Mouse (Mus musculus): ENCODE measurements around the gene Bri3. TPM values are rescaled to one million over a fixed set of nuclear protein-coding genes. Genes with fewer than 3 reads are reported as not detected.
A peak's percentile ranks its signal among the peaks of the same experiment; 100 is the strongest.

Bri3 gene
- polyA plus RNA-seq, 1 experiment from 2014 or later = 118 TPM

DNA sequence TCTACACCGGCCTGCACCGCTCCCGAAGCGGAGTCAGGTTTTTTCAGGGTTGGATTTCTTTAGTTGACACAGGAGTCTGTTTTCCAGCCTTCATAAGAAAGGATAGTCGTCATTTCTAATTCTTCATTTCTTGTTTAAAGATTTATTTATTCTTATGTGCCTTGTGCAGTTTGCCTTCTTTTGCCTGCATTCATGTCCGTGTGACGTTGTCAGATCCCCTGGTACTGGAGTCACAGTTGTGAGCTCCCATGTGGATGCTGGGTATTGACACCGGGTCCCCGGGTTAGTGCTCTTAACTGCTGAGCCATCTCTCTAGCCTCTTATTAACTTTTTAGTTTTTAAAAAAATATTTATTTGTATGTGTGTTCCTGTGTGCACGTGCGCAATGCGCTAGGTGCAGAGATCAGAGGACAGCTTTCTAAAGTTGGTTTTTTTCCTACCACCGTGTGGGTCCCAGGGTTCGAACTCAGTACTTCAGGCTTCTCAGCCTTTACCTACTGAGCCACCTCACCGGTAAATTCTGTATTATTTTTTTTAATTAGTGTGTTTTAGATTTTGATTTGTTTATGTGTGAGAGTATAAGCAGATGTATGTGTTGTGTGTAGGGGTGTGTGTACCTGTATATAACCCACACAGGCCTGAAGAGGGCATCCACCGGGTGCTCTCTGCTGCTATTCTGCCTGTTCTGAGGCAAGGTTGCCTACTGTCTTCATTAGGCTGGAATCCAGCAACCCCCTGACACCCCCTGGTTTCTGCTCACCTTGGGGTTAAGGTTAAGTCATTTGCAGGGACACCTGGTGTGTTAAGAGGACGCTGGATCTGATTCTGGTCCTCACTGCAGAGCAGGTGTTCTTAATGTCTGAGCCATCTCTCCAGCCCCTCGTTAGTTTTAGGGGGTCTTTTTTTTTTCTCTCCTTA, 20.1 kb upstream of the Bri3 start:
- DNase-seq (ENCODE audit: low spot score) (no peak), ATAC-seq (replicated peaks; ENCODE audit: low FRiP score, low TSS enrichment, low read depth) (peak; percentile 7; the same call in 1 of the 2 replicates)
- WGBS = 27% methylated on average over 18 of the region's 18 CpGs

DNA sequence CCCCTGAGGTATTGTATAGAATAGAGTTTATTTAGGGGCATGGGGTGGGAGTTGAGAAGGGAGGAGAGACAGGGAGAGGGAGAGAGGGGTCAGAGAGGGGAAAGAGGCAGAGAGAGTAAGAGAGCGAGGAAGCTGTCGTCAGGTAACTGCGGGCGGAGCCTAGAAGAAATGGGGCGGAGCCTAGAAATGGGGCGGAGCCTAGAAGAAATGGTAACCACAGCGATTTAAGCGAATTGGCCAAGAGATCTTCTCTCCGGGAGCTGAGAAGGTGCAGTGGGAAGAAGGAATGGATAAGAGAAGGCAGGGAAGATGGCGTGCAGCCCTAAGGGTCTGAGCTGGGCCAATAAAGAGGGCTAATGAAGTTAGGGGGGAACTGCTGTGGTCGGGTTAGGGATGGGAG, 18.0 kb upstream of the Bri3 start:
- WGBS = 30% methylated on average over 11 of the region's 11 CpGs
- DNase-seq (ENCODE audit: low spot score) (no peak), ATAC-seq (replicated peaks; ENCODE audit: low FRiP score, low TSS enrichment, low read depth) (no peak)
- H3K4me2 ChIP-seq (ENCODE audit: low read length) = no peak overlapping the region
- H3K27ac ChIP-seq (ENCODE audit: low read depth) = no peak overlapping the region
- H3K36me3 ChIP-seq (ENCODE audit: control insufficient read depth, insufficient read depth, low read length) = no peaks in the 10 kb centered on the region
- H3K9me3 ChIP-seq (ENCODE audit: control insufficient read depth, low read length) = no peaks in the 10 kb centered on the region
- H3K9ac ChIP-seq (ENCODE audit: low read length) = no peak overlapping the region
- peaks cover 13% of the 10 kb centered on the region for H3K4me1 ChIP-seq (replicated peaks; ENCODE audit: control insufficient read depth, insufficient read depth, low read length)
- H3K27me3 ChIP-seq (replicated peaks; ENCODE audit: control insufficient read depth, insufficient read depth, low read length) = 0 out of 2 replicates have a peak, but pooled peaks cover 4% of the 10 kb centered on the region
- no peak overlapping the region for H3K4me3 ChIP-seq (ENCODE audit: low read depth, low read length)

More for the DNA sequence above, 20.1 kb upstream of the Bri3 start:
- Histone ChIP-seq H3K4me3 (ENCODE audit: low read depth, low read length) (peak overlapping the region; percentile 67), H3K9ac (ENCODE audit: low read length) (peak overlapping the region; percentile 39), H3K4me2 (ENCODE audit: low read length) (peak overlapping the region; percentile 77), H3K4me1 (replicated peaks; ENCODE audit: control insufficient read depth, insufficient read depth, low read length) (peaks cover 13% of the 10 kb centered on the region), H3K27me3 (replicated peaks; ENCODE audit: control insufficient read depth, insufficient read depth, low read length) (0 out of 2 replicates have a peak, but pooled peaks cover 4% of the 10 kb centered on the region), H3K27ac (ENCODE audit: low read depth) (0 out of 2 replicates have a peak overlapping the region, but pooled peaks have one; percentile 8), H3K9me3 (ENCODE audit: control insufficient read depth, low read length) (no peaks in the 10 kb centered on the region), H3K36me3 (ENCODE audit: control insufficient read depth, insufficient read depth, low read length) (no peaks in the 10 kb centered on the region)

DNA sequence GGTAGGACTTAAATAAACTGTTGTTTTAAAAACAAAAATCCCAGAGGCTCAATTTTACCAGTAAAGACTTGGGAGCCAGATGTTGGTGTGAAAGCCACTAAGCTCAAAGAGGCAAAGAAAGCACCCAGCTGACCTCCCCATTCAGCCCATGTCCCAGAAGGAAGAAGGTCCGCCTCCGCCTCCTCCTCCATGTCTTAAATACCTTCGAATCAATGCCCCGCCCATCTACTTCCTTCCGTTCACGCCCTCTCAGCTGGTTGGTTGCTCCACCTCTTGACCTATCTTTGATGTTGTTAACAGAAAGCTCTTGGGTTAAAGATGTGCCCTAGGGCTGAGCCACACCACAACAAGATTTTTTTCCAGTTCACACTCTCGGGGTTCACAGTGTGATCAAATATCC, 14.0 kb upstream of the Bri3 start:
- ATAC-seq (replicated peaks; ENCODE audit: low FRiP score, low TSS enrichment, low read depth) (no peak), DNase-seq (ENCODE audit: low spot score) (no peak)
- Histone ChIP-seq H3K9ac (ENCODE audit: low read length) (no peak overlapping the region), H3K27me3 (replicated peaks; ENCODE audit: control insufficient read depth, insufficient read depth, low read length) (no peaks in the 10 kb centered on the region), H3K4me3 (ENCODE audit: low read depth, low read length) (no peak overlapping the region), H3K36me3 (ENCODE audit: control insufficient read depth, insufficient read depth, low read length) (no peaks in the 10 kb centered on the region), H3K4me1 (replicated peaks; ENCODE audit: control insufficient read depth, insufficient read depth, low read length) (no peaks in the 10 kb centered on the region), H3K4me2 (ENCODE audit: low read length) (no peak overlapping the region), H3K9me3 (ENCODE audit: control insufficient read depth, low read length) (no peaks in the 10 kb centered on the region), H3K27ac (ENCODE audit: low read depth) (no peak overlapping the region)
- 84% methylated on average over 7 of the region's 7 CpGs for WGBS

DNA sequence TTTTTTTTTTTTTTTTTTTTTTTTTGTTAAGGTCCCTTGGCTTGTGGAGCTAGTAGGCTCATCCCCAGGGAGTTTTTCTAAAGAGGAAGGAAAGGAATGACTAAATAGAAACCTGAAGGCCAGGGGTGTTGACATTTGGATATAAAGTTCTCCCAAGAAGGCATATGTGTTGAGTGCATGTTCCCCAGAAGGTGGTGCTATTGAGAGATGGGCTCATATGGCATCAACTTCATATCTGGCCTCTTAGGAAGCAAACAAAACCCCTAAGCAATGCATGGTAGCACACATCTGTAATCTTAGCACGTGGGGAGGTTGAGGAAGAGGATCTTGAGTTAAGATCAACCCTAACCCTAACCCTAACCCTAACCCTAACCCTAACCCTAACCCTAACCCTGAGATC, 12.8 kb upstream of the Bri3 start:
- Histone ChIP-seq H3K27ac (ENCODE audit: low read depth) (no peak overlapping the region), H3K9ac (ENCODE audit: low read length) (no peak overlapping the region), H3K4me3 (ENCODE audit: low read depth, low read length) (no peak overlapping the region), H3K36me3 (ENCODE audit: control insufficient read depth, insufficient read depth, low read length) (no peaks in the 10 kb centered on the region), H3K4me1 (replicated peaks; ENCODE audit: control insufficient read depth, insufficient read depth, low read length) (no peaks in the 10 kb centered on the region), H3K9me3 (ENCODE audit: control insufficient read depth, low read length) (no peaks in the 10 kb centered on the region), H3K27me3 (replicated peaks; ENCODE audit: control insufficient read depth, insufficient read depth, low read length) (no peaks in the 10 kb centered on the region), H3K4me2 (ENCODE audit: low read length) (no peak overlapping the region)
- DNase-seq (ENCODE audit: low spot score) = no peak
- WGBS = 77% methylated on average over 1 of the region's 1 CpGs
- ATAC-seq (replicated peaks; ENCODE audit: low FRiP score, low TSS enrichment, low read depth) = no peak

DNA sequence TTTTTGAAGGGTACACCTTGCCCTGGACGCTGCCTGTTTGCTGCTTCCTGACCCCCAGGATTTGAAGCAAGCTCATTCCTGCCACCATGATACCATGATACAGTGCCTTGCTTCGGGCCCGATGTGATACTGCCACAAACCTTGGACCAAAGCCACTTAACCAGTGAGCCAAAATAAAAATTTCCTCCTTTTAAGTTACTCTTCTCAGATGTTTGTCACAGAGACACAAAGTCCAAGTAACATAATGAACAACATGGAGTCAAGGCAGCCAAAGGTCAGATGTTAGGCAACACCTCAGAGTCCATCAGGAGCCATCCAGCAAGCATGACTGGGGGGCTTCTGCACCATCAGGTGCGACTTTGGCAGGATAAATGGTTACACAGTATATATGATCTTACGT, 11.7 kb upstream of the Bri3 start:
- no peak for ATAC-seq (replicated peaks; ENCODE audit: low FRiP score, low TSS enrichment, low read depth)
- Histone ChIP-seq H3K27me3 (replicated peaks; ENCODE audit: control insufficient read depth, insufficient read depth, low read length) (no peaks in the 10 kb centered on the region), H3K9ac (ENCODE audit: low read length) (no peak overlapping the region), H3K4me3 (ENCODE audit: low read depth, low read length) (no peak overlapping the region), H3K27ac (ENCODE audit: low read depth) (no peak overlapping the region), H3K4me2 (ENCODE audit: low read length) (no peak overlapping the region), H3K9me3 (ENCODE audit: control insufficient read depth, low read length) (no peaks in the 10 kb centered on the region), H3K36me3 (ENCODE audit: control insufficient read depth, insufficient read depth, low read length) (no peaks in the 10 kb centered on the region), H3K4me1 (replicated peaks; ENCODE audit: control insufficient read depth, insufficient read depth, low read length) (no peaks in the 10 kb centered on the region)
- WGBS = 84% methylated on average over 5 of the region's 5 CpGs
- DNase-seq (ENCODE audit: low spot score) = no peak

DNA sequence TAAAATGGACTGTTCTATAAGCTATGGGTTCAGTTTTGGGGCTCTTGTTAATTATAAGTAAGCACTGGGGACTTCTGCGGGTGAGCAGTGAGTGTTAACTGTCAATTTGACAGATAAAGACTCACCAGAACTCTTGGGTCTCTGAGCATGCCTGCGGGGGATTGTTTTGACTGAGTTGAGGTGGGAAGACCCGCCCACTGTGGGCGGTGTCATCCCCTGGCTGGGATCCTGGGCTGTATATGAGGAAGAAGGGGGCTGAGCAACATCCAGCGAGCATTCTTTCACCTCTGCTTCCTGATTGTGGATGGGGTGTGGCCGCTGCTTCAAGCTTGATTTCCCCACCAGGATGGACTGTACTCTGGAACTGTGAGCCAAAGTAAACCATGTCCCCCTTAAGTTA, 10.0 kb upstream of the Bri3 start:
- Histone ChIP-seq H3K9me3 (ENCODE audit: control insufficient read depth, low read length) (no peaks in the 10 kb centered on the region), H3K4me3 (ENCODE audit: low read depth, low read length) (no peak overlapping the region), H3K27me3 (replicated peaks; ENCODE audit: control insufficient read depth, insufficient read depth, low read length) (no peaks in the 10 kb centered on the region), H3K36me3 (ENCODE audit: control insufficient read depth, insufficient read depth, low read length) (no peaks in the 10 kb centered on the region), H3K27ac (ENCODE audit: low read depth) (no peak overlapping the region), H3K4me1 (replicated peaks; ENCODE audit: control insufficient read depth, insufficient read depth, low read length) (no peaks in the 10 kb centered on the region), H3K4me2 (ENCODE audit: low read length) (no peak overlapping the region), H3K9ac (ENCODE audit: low read length) (no peak overlapping the region)
- ATAC-seq (replicated peaks; ENCODE audit: low FRiP score, low TSS enrichment, low read depth) (no peak), DNase-seq (ENCODE audit: low spot score) (no peak)
- 75% methylated on average over 6 of the region's 6 CpGs for WGBS

DNA sequence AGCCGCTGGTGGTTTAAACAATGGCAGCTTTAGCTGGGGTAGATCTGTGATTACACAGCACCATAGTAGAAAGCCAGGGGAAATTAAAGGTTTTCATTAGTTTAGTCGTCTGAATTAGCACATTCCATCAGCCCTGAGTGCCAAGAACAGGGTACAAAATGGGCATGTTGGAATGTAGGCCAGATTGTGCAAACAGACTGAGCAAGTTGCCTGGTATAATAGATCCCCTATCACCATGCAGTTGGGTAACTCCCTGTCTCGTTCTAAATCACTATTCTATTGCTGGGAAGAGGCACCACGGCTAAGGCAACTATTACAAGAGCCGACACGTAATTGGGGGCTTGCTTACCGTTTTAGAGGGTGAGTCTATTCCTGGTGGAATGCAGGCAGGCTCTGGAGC, 9.5 kb upstream of the Bri3 start:
- Histone ChIP-seq H3K27me3 (replicated peaks; ENCODE audit: control insufficient read depth, insufficient read depth, low read length) (no peaks in the 10 kb centered on the region), H3K9me3 (ENCODE audit: control insufficient read depth, low read length) (no peaks in the 10 kb centered on the region), H3K4me2 (ENCODE audit: low read length) (no peak overlapping the region), H3K4me1 (replicated peaks; ENCODE audit: control insufficient read depth, insufficient read depth, low read length) (no peaks in the 10 kb centered on the region), H3K9ac (ENCODE audit: low read length) (no peak overlapping the region), H3K36me3 (ENCODE audit: control insufficient read depth, insufficient read depth, low read length) (no peaks in the 10 kb centered on the region), H3K27ac (ENCODE audit: low read depth) (no peak overlapping the region), H3K4me3 (ENCODE audit: low read depth, low read length) (no peak overlapping the region)
- 90% methylated on average over 7 of the region's 7 CpGs for WGBS
- ATAC-seq (replicated peaks; ENCODE audit: low FRiP score, low TSS enrichment, low read depth) (no peak), DNase-seq (ENCODE audit: low spot score) (no peak)

DNA sequence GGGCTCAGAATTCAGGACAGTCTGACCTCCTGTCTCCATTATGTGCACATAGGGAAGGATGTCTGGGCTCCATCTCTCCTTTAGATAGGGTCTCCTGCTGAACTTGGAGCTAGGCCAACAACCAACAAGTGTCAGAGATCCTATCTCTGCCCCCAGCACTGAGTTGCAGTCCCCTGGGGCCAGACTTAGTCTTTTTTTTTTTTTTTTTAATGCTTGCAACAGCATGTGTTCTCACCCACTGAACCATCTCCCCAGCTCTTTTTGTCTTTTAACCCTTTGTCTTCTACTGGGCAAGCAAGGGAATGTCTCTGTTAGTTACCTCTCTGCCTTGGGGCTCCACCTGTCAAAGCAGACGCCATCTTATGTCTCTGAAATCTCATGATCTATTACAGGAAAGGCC, 5.3 kb upstream of the Bri3 start:
- WGBS = 70% methylated on average over 1 of the region's 1 CpGs
- H3K4me2 ChIP-seq (ENCODE audit: low read length) = no peak overlapping the region
- DNase-seq (ENCODE audit: low spot score) = no peak
- H3K27me3 ChIP-seq (replicated peaks; ENCODE audit: control insufficient read depth, insufficient read depth, low read length) = no peaks in the 10 kb centered on the region
- H3K9me3 ChIP-seq (ENCODE audit: control insufficient read depth, low read length) = no peaks in the 10 kb centered on the region
- no peak for ATAC-seq (replicated peaks; ENCODE audit: low FRiP score, low TSS enrichment, low read depth)
- no peak overlapping the region for H3K27ac ChIP-seq (ENCODE audit: low read depth)
- H3K4me3 ChIP-seq (ENCODE audit: low read depth, low read length) = no peak overlapping the region
- H3K9ac ChIP-seq (ENCODE audit: low read length) = no peak overlapping the region
- H3K4me1 ChIP-seq (replicated peaks; ENCODE audit: control insufficient read depth, insufficient read depth, low read length) = no peaks in the 10 kb centered on the region
- H3K36me3 ChIP-seq (ENCODE audit: control insufficient read depth, insufficient read depth, low read length) = no peaks in the 10 kb centered on the region

DNA sequence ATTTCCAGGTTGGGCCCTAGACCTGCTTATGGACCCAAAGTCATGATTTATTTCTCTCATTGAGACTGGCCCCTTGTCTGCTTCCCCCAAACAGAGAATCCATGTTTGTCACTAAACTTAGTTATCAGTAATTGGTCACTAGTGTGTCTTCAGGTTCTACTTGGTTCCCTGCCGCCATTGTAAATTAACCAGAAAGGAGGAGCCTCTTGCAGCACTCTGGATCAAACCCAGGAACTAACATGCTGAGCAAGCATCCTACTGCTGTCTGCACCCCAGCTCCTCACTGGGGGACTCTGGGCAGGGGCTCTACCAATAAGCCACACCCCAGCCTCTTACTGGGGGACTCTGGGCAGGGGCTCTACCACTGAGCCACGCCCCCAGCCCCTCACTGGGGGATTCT, 1.4 kb downstream of the Bri3 start:
- Histone ChIP-seq H3K36me3 (ENCODE audit: control insufficient read depth, insufficient read depth, low read length) (no peaks in the 10 kb centered on the region), H3K9ac (ENCODE audit: low read length) (no peak overlapping the region), H3K27ac (ENCODE audit: low read depth) (no peak overlapping the region), H3K27me3 (replicated peaks; ENCODE audit: control insufficient read depth, insufficient read depth, low read length) (no peaks in the 10 kb centered on the region), H3K4me3 (ENCODE audit: low read depth, low read length) (no peak overlapping the region), H3K4me1 (replicated peaks; ENCODE audit: control insufficient read depth, insufficient read depth, low read length) (peaks cover 15% of the 10 kb centered on the region), H3K4me2 (ENCODE audit: low read length) (no peak overlapping the region), H3K9me3 (ENCODE audit: control insufficient read depth, low read length) (peaks cover 7% of the 10 kb centered on the region; the same call in 1 of the 2 replicates)
- WGBS = 77% methylated on average over 2 of the region's 2 CpGs
- ATAC-seq (replicated peaks; ENCODE audit: low FRiP score, low TSS enrichment, low read depth) (no peak), DNase-seq (ENCODE audit: low spot score) (no peak)

Measured in intestine, embryonic 14.5 days (tissue).